Mouse (Mus musculus): ENCODE data around the gene Smim6.

GRCm38 (mm10) chr11:115876438-115876837 is 35.4 kb upstream of the Smim6 start:
- no peak for TF ChIP-seq CTCF (IDR thresholded peaks at IDR 0.05; ENCODE audit: borderline replicate concordance, control insufficient read depth, extremely low read depth, insufficient read depth, low read length, poor library complexity)
- no peak for TF ChIP-seq POLR2A (IDR thresholded peaks at IDR 0.05; ENCODE audit: control insufficient read depth, extremely low read depth, insufficient read depth, low read length, poor library complexity)
